Mouse (Mus musculus) heart, postnatal 36 days (tissue): ENCODE results near the gene Heyl. TPM values are rescaled to one million over a fixed set of nuclear protein-coding genes. Genes with fewer than 3 reads are reported as not detected.
"Not testable (repeated sequence)": the region's sequence is repeated elsewhere in the genome, so short reads cannot be mapped to it uniquely, and the experiment has no call there.

Experiments
- DNase-seq, 2 experiments: peaks; one replicate each; pipeline ENCODE4 v3.0.0; 2021 to 2022
- intact Hi-C: fragments of 180-260 bp; cut with DNase I; formaldehyde crosslinking; loops from one replicate; pipeline ENCODE4 v1.15.1; 2025
- total RNA-seq, 2 experiments: library from RNA; stranded (reverse); gene quantifications; 2 replicates each; pipeline ENCODE4 v1.2.3; 2021

The Heyl gene
- total RNA-seq, 2 experiments from 2014 or later = 19.5 to 20.7 TPM

- intact Hi-C loops = not testable (repeated sequence)
- peak; percentile 49 to 50 for DNase-seq
These were observed 49.7 kb downstream of the Heyl start for GRCm38 (mm10) chr4:123282915-123283674.

GRCm38 (mm10) chr4:123283675-123284064 is 50.3 kb downstream of the Heyl start:
- peak; percentile 29 to 35 for DNase-seq
- intact Hi-C loops = not testable (repeated sequence)

GRCm38 (mm10) chr4:123284731-123285624 is 51.6 kb downstream of the Heyl start:
- DNase-seq = peak in 1 of 2 experiments; percentile 17

GRCm38 (mm10) chr4:123286790-123287189 is 53.4 kb downstream of the Heyl start:
- intact Hi-C loops = no loop called here
- DNase-seq = no peak

More at GRCm38 (mm10) chr4:123284731-123285624, 51.6 kb downstream of the Heyl start:
- intact Hi-C loops = no loop called here

GRCm38 (mm10) chr4:123289038-123289437 is 55.7 kb downstream of the Heyl start:
- intact Hi-C loops = no loop called here
- no peak for DNase-seq

GRCm38 (mm10) chr4:123292390-123292789 is 59.0 kb downstream of the Heyl start:
- intact Hi-C loops = no loop called here
- DNase-seq = no peak

DNA sequence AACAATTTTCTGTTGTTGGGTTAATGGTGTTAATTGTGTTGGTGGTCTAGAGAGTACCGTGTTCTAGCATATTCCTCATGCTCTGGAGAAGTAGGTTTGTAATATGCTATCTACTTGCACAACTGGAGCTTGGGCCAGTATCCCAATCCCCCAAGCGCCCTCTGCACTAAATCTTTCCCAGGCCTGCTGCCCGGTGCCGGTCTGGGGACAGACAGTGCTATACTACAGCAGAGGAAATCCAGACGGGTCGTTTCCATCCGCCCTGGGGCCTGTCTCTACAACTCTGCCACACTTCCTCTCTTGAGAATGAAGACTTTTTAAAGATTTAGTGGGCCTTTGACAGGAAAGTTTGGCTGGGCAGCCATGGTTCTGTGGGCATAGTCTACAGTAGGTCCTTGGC is 59.6 kb downstream of the Heyl start:
- DNase-seq = no peak
- intact Hi-C loops = no loop called here

DNA sequence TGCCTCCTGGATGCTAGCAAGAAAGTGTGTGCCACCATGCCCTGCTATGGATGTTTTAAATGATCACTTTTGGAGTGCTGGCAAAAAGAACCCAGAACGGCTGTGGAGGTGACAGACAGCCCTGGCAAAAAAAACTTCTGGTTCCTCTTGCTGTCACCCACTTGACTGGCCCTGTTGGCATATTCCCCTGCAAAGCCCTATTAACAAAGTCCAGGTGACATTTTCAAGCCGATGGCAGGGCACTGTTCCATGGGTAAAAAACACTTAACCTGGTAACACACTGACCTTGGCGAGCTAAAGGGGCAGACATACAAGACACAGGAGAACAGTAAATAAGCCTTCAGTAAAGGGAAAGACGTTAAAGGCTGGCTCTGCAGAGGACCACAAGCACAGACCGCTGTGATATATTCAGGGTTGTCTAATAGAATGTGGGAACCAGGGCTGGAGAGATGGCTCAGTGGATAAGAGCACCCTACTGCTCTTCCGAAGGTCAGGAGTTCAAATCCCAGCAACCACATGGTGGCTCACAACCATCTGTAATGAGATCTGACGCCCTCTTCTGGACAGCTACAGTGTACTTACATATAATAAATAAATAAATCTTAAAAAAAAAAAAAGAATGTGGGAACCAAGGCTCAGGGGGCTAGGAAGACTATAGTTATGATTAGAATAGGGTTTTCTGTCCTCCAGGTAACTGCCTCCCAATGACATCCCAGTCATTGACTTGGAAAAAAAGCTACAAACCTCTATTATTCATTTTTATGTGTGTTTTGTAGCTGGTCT is 60.5 kb downstream of the Heyl start:
- DNase-seq = no peak
- intact Hi-C loops = no loop called here

DNA sequence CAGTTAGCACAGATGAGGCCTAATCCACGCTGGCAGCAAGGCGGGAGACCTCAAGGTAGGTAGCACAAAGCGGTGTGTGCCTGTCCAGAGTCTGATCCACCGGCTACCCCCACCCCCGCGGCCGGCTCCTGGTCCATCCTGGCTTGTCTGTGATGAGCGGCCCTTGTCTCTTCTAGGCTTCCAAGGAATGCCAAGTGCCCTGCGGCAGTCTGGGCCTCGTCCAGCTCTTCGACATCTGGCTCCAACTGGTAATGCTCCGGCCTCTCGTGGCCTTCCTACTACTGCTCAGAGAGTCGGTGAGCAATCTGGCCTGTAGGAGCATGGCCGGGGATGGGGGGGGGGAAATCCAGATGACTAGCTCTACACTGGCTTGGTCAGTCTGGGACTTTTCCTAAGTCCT is 61.7 kb downstream of the Heyl start:
- DNase-seq, intact Hi-C loops: not testable (repeated sequence)

DNA sequence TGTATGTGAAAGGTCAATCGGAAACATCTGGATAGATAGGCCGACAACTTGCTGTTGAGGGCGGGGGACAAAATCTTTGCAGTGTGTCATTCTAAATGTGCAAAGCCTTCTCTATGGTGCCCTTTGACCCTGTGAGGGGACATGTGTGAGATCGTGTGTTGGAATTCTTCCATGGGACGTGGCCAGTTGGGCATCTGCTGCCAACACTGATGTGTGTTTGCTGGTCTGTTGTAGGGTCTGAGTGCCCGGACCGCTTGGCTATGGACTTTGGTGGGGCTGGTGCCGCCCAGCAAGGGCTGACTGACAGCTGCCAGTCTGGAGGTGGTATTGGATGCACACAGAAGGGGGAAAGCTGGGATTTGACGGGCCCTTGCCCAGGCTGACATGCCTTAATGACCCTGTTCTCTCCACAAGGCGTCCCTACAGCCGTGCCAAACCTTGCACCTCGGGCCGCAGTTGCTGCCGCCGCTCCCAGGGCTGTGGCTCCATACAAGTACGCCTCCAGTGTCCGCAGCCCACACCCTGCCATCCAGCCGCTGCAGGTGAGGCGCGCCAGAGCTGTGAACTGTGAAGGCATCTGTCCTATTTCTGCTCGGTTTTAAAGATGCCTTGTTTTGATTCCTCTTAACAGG is 62.3 kb downstream of the Heyl start:
- intact Hi-C loops = no loop called here
- DNase-seq = peak in 1 of 2 experiments; percentile 23

- no peak for DNase-seq
- intact Hi-C loops = no loop called here
These were observed 62.8 kb downstream of the Heyl start for GRCm38 (mm10) chr4:123296148-123296534.

DNA sequence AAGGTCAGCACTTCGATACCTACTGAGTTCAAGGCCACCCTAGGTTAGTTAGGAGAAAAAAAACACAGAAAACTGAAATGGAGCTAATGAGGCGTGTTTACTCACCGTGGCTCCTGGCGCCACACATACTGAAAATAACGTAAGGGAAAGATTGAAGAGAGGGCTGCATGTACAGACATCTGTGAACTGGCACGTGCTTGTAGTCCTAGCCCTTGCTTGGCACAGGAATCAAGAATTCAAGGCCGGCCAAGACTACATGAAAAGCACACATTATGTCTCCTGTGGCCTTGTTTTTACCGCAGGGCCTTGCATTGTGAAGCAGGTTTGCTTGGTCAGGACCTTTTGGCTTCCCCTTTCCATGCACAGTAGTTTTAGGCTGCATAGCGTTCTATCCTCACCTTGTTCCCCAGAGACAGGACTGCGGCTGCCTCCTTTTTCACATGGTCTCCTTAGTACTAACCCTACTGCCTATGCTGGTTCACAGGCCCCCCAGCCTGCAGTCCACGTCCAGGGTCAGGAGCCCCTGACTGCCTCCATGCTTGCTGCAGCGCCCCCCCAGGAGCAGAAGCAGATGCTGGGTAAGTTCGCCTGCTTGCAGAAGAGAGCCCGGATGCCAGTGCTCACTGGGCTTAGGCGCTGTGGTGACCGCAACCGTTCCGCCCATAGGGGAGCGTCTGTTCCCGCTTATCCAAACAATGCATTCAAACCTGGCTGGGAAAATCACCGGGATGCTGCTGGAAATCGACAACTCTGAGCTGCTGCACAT is 64.0 kb downstream of the Heyl start:
- no peak for DNase-seq
- intact Hi-C loops = no loop called here

GRCm38 (mm10) chr4:123298226-123298625 is 64.9 kb downstream of the Heyl start:
- DNase-seq = peak in 1 of 2 experiments; percentile 15

GRCm38 (mm10) chr4:123298980-123299670 is 65.8 kb downstream of the Heyl start:
- DNase-seq = peak; percentile 41
- intact Hi-C loops = no loop called here

More at GRCm38 (mm10) chr4:123298226-123298625, 64.9 kb downstream of the Heyl start:
- intact Hi-C loops = no loop called here

Other genes starting within 250 kb of the Heyl start
- gene Mycl, start 237.9 kb upstream of the Heyl start, total RNA-seq = under 1 TPM; 0.14 to 0.31 TPM
- gene Trit1, start 217.0 kb upstream of the Heyl start, total RNA-seq = 1 to 10 TPM; 6.0 to 7.3 TPM
- gene Bmp8b, start 128.4 kb upstream of the Heyl start, total RNA-seq = not detected
- gene Oxct2b, start 117.3 kb upstream of the Heyl start, total RNA-seq = not detected
- 10 to 100 TPM; 23.0 to 23.9 TPM for gene Ppie, start 93.6 kb upstream of the Heyl start, total RNA-seq
- under 1 TPM; 0.08 TPM for gene Hpcal4, start 50.3 kb upstream of the Heyl start, total RNA-seq
- gene Nt5c1a, start 32.1 kb upstream of the Heyl start, total RNA-seq = 10 to 100 TPM; 45.5 to 58.6 TPM
- 100 to 1,000 TPM; 325 to 393 TPM for gene Pabpc4, start 28.8 kb downstream of the Heyl start, total RNA-seq
- not detected for gene Oxct2a, start 90.1 kb downstream of the Heyl start, total RNA-seq
- under 1 TPM in 1 of 2 experiments, not detected in 1; 0.14 TPM for gene Bmp8a, start 109.7 kb downstream of the Heyl start, total RNA-seq